Mouse (Mus musculus): ENCODE results near the gene Jakmip3.

DNA sequence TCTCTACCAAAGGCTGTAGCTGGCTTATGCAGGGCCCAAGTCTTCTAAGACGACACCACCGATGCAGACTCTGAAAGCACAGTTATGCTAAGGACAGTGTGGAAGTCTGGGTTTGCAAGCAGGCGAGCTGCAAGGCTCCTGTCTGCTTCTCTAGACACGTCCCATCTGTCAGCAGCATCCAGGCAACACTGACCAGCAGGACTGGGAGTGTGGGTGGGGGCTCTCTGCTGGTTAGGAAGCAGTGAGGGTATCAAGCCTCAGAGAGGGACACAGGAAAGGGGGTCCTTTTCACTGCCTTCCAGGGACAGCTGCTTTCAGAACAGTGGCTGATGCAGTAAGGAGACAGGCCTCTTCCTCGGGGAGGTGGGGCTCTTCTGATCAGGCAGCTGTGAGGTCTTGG is 86.6 kb downstream of the Jakmip3 start:
- no peak for TF ChIP-seq CTCF (IDR thresholded peaks at IDR 0.05; ENCODE audit: control insufficient read depth, insufficient read depth, insufficient read length)
- TF ChIP-seq USF1 (IDR thresholded peaks at IDR 0.05; ENCODE audit: low read depth) = no peak
